Mouse (Mus musculus) layer of hippocampus, adult 9-10 months (tissue): ENCODE measurements at regions not wholly inside any gene's neighbourhood (a gene's known extent, or its start where the extent isn't known, plus 50 kb on each side); places are given as distances from the start of the nearest gene placed in this dataset.

ENCODE experiments used
- DNase-seq: peaks from one replicate; pipeline ENCODE4 v3.0.0; 2022; ENCODE audit warnings: low spot score

DNA sequence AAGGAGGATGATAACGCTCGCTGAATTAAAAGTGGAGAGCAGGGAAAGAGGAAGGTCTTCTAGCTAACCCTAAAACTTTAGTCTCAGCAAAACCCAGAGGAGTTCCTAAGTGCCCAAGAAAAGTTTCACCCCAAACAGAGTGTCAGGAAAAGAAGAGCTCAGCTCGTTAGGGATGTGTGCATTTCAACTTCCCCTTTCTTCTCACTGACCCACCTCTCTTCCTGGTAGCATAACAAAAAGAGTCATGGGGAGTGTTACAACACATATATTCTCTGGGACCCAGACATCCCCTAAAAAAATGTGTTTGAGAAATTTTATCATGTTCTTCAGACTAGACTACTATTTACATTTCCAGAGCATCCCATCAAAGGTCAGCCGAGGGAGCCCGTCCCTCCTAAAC, 432.6 kb downstream of the Mctp2 start:
- DNase-seq: no peak

DNA sequence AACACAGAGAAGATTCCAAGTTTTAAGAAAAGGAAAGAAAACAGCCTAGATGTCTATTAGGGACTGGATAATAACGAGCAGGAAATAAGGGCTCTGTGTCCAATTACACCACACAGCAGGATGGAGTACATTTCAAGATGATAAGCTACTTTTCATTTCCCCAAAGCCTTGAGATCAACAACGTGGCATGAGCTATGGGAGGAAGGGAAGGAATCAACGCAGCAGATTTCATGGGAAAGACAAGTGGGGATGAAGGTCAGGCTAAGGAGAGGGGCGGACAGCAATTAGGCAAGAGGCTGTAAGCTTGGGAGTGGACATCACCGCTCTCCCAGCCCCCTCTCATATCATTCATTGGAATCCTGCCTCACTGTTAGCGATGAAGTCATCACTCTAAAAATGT, 433.5 kb downstream of the Mctp2 start:
- DNase-seq: no peak

DNA sequence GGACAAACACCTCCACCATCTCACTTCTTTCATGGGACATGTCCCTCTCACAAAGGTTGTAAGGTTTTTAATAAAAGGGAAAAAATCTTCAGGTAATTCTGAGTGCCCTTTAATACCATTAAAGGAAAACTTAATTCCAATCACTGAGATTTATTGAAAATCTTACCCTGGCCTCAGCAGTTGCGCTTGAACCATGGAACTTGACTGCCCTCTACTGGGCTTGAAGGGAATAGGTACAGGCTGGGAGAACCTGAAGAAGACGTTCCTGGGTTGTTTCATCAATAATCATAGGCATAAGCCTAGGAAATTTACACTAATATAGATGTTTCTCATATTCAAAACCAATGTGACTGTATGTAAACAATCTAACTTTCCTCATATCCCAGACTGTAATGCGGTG, 439.3 kb downstream of the Mctp2 start:
- DNase-seq: peak; percentile 27

DNA sequence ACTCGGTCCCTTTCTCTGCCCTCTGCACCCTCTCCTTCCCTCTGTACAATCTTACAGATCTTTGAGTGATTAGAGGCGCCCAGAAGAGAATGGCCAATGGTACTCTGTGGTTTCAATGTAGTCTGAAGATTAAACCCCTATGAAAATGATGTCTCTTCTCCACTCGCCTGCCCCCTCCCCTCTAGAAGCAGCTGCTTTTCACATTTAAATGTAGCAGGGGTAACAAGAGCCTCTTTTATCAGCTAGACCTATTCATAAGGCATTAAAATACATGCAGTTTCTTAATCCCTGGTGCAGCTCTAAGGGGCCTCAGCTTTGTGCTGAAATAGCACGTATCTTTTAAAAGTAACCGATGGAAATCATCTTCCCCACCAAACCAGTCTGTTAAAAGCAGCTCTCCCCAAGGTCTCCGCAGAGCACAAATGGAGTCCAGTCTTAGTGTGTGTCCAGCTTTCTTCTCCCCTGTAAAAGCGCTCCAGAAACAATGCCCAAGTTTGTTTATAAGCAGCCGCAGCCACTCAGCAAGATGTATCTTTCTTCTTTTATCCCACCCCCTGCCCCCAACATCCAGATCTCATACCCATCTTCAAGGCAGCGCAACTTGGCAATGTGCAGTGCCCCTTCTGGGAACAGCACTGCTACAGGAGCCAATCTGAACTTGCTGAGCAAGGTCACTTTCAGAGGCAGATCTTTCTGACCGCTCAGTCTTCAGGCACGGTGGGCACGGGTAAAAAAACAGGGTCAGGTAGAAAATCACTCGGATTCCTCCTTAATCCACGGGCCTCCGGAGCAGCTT, 440.8 kb downstream of the Mctp2 start:
- DNase-seq: no peak

DNA sequence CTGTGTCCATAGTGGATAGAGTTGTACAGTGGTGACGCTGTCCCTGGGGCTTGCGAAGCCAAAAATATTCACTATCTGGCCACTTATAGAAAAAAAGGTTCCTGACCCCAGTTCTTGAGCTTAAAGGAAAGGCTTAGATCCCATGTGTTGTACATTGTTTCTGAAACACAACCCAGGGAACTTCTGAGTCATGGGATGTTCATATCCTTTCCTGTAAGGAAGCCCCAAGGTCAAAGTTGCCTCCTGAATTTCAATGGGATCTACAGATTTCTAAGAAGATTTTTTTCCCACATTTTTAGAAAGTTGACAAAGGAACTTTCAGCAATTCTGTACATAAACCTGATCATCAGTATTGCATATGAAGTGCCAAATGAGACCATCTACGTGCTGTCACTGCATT, 453.5 kb downstream of the Mctp2 start:
- DNase-seq: no peak

DNA sequence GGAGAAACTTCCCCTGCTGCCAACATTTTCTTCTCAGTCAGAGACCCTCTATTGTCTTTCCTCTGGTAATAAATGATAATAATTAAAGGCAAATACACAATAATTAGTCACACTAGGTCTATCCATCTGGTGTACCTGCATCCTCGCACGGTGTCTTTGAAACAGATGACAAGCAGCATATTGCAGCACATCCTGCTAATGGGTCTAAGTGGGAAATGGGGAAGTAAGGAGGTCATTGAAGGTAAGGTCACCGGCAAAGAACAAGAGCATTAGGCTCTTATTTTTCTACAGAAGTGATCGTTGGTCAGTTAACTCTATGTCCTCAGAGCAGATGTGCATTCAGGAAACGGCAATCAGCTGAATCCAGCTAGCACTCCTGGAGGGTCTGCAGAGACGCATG, 457.2 kb downstream of the Mctp2 start:
- no peak for DNase-seq

DNA sequence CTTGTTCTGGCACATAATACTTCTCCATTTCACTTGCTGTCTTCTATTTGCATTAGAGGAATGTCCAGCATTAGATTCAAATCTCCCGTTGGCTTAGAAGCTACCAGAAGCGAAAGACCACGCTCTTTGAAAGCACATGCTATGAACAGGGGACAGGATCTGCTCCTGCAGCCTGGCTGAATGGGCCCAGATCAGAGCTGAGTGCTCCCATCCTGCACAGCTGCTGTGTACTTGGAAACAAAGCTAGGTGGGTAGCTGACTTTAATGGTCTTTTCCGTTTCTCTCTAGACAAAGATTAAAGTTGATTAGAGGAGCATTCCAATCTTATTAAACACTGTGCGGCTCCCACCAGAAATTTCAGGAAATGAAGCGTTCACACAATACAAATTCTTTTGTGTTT, 468.6 kb downstream of the Mctp2 start:
- no peak for DNase-seq

DNA sequence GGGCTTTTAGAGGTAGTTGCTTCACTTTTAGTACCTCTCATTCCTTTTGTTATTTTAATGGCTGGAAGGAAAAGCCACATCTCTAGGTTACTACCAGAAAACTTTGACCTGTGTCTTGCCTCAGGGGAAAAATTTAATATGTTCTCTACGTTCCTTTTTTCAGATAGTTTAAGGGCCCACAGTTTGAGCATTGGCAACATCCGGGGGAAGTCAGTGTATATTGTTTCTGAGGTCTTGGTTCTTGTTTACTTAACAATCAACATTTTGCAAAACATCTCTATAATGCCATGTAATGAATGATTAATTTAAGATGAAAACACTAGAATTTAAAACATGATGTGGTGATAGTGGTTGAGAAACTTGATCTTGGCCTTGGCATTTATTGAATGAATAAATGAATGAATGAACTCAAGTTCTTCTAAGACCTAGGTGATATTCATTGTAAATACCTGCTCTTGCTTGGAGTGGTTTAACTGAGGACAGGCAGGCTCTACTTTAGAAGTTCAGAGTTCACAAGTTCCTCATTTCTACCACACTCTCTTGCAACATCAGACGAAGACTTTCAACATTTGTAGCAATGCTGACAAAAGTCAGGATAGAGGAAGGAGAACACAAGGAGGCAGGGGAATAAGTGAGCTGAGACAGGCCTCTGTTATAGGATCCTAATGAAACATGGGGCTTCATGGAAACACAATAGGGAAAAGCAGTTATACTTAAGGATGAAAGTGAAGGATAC, 474.4 kb downstream of the Mctp2 start:
- DNase-seq: no peak

DNA sequence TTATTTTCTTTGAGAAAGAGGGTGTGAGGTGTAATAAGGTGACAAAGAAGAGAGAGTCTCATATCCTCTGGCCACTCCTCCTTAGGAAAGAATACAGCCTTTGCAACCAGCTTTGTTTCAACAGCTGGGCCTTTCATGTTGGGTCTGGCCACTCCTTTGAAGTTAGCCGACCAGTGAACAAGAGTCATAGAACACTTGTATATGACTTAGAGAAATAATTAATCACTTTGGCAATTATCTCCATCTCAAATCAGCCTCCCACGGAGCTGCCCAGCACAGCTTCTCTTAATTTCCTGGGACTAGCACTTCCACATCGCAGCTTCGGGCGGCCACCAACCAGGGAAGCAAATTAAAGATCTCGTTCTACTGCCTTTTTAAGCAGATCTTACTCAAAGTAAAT, 476.8 kb downstream of the Mctp2 start:
- no peak for DNase-seq

DNA sequence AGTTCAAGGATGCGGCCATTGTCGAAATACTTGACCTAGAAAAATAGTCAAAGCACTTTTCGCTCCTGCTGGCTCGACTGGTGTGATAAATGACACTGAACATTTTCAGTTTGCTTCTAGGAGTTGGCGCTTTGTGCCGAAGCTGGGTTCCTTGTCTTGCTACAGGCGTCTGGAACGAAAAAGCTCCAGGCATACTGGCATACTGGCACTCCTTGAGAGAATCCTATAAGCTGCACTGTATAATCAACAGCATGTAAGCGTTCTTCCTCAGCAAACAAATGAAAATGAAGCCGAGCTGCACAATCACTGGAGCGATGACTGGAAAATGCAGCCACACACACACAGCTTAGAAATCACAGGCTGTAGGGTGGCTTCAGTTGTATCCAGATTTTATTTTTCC, 464.9 kb upstream of the Gm10295 start:
- no peak for DNase-seq

DNA sequence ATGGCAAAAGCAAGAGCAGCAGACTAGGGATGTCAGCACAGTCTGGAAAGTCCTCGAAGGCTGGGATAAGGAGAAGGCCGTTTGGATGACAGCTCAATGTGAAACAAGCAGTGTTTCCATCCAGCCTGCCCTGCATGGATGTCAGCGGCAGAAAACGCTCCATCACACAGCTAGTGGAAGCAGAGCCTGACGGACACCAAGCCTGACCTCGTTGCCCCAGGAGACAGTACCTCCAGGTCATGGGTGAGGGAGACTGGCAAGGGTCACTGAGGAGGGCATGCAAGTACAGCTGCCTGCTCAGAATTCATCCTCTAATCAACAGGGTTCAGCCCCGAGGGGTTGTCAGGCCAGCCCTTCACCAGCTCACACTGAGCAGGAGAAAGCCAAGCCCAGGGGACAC, 442.9 kb upstream of the Gm10295 start:
- no peak for DNase-seq

DNA sequence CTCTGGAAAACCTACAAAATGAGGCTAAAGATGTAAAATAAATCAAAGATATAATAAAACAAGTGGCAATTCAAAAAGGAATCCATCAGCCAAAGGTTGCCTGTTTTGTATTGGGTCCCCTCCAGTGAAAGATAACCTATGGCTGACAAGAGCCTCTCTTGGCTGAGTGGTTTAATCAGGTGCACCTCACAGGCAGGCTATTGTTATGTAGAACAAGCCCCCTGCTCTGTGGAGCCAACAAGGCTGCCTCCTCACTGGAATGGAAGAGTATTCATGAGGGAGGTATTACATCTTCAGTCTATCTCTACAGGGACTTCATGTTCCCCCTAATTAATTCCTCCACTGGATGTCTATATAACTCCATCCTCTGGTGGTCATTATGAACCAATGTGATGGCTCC, 437.1 kb upstream of the Gm10295 start:
- DNase-seq: no peak

DNA sequence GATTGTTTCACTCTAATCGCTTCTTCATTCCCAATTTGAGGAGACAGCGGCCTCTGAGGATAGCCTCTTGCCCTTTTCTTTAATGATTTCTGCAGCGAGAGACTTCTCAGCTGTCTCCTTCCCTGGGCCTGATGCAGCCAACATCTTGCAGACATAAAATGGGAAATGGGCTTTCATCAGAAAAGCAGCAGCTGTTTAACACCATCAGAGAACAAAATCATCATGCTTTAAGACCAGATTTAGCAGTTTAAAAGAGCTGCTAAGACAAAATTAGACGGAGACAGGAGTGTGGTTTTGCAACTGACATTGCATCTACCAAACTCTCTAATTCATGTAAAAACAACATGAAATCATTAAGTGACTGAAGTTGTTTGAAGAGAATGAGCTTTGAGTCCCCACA, 431.2 kb upstream of the Gm10295 start:
- DNase-seq: no peak

DNA sequence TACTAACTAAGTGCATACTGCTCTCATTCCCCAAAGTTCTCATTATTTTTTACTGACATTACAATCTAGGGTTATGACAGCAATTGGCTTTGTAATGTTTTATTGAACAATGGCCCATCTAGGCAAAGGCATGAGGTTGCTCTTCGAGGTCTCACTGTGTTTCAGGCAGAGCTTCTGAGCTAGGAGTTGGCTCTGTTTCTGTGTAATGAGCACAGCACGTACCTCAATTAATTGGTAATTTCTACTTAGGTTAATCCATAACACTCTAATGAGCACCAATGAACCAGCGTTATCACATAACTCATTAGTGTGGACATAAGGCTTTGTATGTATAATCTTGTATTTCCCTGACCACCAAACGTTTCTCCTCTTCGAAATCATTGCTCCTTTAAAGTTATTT, 398.6 kb upstream of the Gm10295 start:
- DNase-seq: no peak

DNA sequence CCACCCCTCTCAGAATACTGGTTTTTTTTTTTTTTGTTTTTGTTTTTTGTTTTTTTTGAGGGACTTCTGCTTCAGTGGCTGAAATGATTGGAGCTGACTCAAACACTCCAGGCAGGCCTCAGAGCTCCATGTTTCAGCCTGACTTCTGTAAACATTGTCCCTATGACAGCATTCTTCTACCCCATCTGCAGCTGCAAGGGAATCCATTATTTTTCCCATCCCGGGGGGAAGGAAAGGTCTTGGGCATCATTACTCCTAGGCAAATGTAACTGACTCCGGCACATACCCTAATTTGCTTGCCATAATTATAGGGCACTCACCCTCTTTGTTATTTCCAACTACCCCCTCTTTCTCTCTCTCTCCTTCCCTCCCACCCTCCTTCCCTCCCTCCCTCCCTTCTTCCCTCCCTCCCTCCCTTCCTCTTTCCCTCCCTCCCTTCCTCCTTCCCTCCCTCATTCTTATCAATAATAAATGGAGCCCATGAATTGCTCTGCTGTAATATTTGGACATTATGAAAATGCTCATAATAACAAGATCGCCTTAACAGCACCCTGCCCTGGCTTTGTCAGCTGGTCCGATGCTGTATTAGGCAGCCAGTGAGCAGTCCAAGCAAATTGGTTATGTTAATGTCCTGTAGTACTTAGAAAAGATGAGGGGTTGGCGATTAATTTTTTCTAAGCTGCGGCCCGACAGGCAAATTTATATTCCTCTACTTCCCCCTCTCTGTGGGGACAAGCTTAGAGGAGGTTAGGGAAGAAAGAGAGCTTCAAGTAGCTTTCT, 395.0 kb upstream of the Gm10295 start:
- no peak for DNase-seq

DNA sequence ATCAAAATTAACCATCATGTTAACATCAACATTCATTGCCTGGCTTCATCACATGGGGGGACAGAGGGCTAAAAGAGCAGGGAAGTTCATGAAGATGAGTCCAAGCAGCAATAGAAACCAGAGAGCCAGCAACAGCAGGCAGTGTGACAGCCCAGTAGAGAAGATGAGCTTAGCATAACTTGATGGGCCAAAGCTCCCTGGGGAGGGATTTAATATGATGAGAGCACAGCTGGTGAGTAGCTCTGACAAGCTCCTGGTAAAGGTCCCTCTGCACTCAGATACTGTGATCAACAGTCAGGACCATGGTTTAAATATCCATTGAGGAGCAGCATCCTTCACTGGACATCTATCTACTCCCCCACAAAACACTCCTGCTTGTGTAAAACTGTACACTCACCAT, 377.2 kb upstream of the Gm10295 start:
- DNase-seq: no peak

DNA sequence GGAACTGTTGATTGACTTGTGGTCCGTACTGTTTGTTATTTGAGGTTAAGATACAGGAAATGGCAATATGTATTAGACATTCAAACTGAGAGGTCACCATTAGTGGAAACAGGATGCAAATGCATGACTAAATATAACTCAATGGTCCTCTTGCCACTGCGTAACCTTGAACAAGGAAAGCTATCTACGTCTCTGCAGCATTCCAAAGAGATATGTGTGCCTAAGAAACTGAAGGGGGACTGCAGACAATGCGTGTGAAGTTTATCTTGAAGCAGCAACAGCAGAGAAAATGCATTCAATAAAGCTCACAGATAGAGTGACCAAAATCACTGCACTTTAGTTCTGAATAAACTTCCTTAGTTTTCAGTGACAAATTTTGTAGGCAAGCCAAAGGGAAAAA, 356.9 kb upstream of the Gm10295 start:
- no peak for DNase-seq

DNA sequence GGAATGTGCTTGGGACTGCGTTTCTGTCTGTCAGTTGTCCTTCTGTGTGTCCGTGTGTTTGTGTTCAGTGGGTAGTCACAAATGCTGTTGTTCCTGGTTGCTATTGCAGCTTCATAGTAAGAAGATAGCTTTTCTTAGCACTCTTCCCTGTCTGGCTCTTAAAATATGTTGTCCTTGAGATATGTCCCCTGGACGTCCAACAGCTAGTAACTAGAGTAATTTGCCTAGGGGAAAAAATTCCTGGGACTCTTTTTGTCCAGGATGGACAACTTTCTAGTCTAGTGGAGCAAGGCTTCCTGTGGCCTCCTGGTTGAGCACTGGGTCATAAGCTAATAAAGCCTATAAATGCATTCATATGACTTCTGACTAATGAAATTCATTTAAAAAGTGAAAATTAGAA, 354.9 kb upstream of the Gm10295 start:
- no peak for DNase-seq

DNA sequence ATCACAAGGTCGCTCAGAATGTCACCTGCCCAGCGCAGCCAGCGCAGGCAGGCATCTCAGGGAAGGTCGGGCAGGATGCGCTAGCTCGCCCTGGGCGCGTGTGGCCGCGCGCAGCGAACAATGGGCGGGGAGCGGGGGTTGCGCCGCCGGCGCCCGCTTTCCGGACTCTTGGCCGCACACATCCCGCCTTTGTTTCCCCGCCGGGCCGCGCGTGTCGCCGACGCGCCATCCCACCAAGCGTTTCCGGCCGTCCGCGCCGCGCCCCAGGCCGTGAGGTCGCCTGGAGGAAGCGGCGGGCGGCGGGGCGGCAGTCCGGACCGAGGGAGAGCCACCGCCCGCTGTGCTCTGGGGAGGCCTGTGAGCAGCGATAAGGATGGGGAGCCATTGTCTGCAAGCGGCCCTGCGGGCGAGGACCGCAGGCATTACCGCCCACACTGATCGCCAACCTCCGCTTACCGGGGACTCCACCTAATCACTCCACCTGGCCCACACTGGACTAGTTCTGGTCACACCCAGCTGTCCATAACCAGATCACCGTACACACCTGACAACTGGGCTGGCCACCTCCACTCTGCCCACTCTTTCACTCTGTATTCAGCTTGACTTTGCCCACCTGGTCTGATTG, 354.3 kb upstream of the Gm10295 start:
- DNase-seq: no peak

DNA sequence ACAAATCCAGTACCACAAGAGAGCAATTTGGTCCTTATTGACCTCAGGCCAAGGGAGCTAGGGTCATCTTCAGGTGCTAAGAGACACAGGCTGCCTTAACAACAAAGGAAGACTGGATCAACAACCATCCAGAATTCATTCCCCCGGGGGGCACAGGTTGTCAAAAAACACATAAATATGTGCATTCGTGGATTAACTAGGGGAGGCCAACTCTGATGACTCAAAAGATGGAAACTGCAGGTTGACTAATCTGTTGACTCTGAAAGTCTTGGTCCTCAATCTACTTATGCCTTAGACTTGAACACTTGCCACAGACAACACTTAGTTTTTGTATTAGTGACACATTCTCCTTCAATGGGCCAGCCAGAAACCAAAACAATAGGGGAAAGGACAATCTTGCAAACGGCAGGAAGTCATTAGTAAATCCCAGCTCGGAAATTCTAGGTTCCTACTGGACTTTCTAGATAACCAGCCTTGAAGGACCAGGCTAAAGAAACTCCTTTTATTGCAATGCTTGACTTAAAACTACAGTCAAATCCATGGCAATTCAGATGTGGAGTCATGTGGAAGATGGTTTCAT, 353.5 kb upstream of the Gm10295 start:
- DNase-seq: no peak
